ENCODE assay signal across 13 mouse cellular contexts in the genomic region with DNA sequence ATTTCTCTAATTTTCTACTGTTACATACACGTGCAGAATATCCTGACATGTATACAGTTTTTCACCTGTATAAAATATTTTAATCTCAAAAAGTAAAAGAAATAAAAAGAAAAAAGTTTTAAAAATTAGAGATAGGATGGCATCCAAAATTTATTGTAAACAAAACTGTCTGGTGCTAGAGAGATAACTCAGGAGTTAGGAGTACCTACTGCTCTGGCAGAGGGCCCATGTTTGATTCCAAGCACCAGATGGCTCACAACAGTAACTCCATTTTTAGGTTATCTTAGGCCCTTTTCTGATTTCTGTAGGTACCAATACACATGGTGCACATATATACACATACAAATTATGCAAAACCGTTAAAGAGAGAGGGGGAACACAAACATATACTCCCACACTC.
"Had no signal": no experiment of that assay in that cellular context is flagged by ENCODE, and none has a peak within 500 bp of the region (broad histone marks: within the 10 kb centered on the region; RNA-seq: fewer than 3 reads in every experiment).

No protein-coding gene starts in this region.

- H3K9ac ChIP-seq: limb, embryonic 12.5 days; limb, embryonic 15.5 days; liver, embryonic 14.5 days; liver, postnatal 0 days; lung, embryonic 14.5 days; midbrain, embryonic 12.5 days had no signal

- H3K36me3 ChIP-seq: limb, embryonic 12.5 days; limb, embryonic 15.5 days; midbrain, embryonic 12.5 days had no signal

- H3K4me1 ChIP-seq: limb, embryonic 12.5 days; limb, embryonic 15.5 days; midbrain, embryonic 12.5 days had no signal

- DNase-seq: kidney, postnatal 25 days; layer of hippocampus, postnatal 36 days; left cerebral cortex, postnatal 4 days; liver, postnatal 0 days; lung, embryonic 14.5 days; thymus, adult 18-20 months; thymus, postnatal 36 days had no signal

- H3K4me3 ChIP-seq: limb, embryonic 12.5 days; limb, embryonic 15.5 days; midbrain, embryonic 12.5 days had no signal

- H3K27ac ChIP-seq: kidney, postnatal 0 days; limb, embryonic 12.5 days; limb, embryonic 15.5 days; liver, embryonic 14.5 days; macrophage; midbrain, embryonic 12.5 days had no signal

- H3K27me3 ChIP-seq: limb, embryonic 12.5 days; limb, embryonic 15.5 days; midbrain, embryonic 12.5 days had no signal

- H3K9me3 ChIP-seq: limb, embryonic 12.5 days; limb, embryonic 15.5 days; midbrain, embryonic 12.5 days had no signal
